Mouse (Mus musculus) kidney, postnatal 0 days (tissue): ENCODE measurements at regions not wholly inside any gene's neighbourhood (a gene's known extent, or its start where the extent isn't known, plus 50 kb on each side); places are given as distances from the start of the nearest gene placed in this dataset.

ENCODE experiments used
- ATAC-seq: fragments of 200-750 bp; cut with Nextera tagmentation; replicated peaks from 2 replicates; pipeline ENCODE4 v1.8.0; 2017; ENCODE audit warnings: low read depth, moderate number of reproducible peaks, moderate TSS enrichment, moderate library complexity; ENCODE audit not compliant: low FRiP score
- DNase-seq: peaks from one replicate; pipeline ENCODE4 v3.0.0-alpha.2; 2016; ENCODE audit warnings: low spot score
- H3K27ac ChIP-seq: fragments of 300-500 bp; sonication (generic); 2 replicates; pipeline ENCODE4 v1.5.1; 2014; ENCODE audit warnings: mild to moderate bottlenecking
- H3K27me3 ChIP-seq: fragments of 300-500 bp; sonication (generic); 2 replicates; pipeline ENCODE4 v1.6.1; 2014; ENCODE audit warnings: low read length, mixed read lengths; ENCODE audit not compliant: insufficient read depth
- H3K36me3 ChIP-seq: fragments of 300-500 bp; sonication (generic); 2 replicates; pipeline ENCODE4 v1.6.1; 2014; ENCODE audit warnings: low read length, mixed read lengths; ENCODE audit not compliant: insufficient read depth
- H3K4me1 ChIP-seq: fragments of 300-500 bp; sonication (generic); replicated peaks from 2 replicates; pipeline ENCODE4 v1.6.1; 2014; ENCODE audit warnings: antibody characterized with exemption, low read length, mixed read lengths; ENCODE audit not compliant: insufficient read depth
- H3K4me2 ChIP-seq: fragments of 300-500 bp; sonication (generic); 2 replicates; pipeline ENCODE4 v1.6.1; 2014; ENCODE audit warnings: mild to moderate bottlenecking, low read length, moderate library complexity, mixed read lengths
- H3K4me3 ChIP-seq: fragments of 300-500 bp; sonication (generic); replicated peaks from 2 replicates; pipeline ENCODE4 v1.5.1; 2014; ENCODE audit warnings: low read depth, low read length
- H3K9ac ChIP-seq: fragments of 300-500 bp; sonication (generic); 2 replicates; pipeline ENCODE4 v1.6.1; 2014; ENCODE audit warnings: low read depth, low read length
- H3K9me3 ChIP-seq: fragments of 300-500 bp; sonication (generic); replicated peaks from 2 replicates; pipeline ENCODE4 v1.6.1; 2016; ENCODE audit warnings: low read length, inconsistent platforms, mixed read lengths
- CTCF ChIP-seq: IDR thresholded peaks from 2 replicates; pipeline ENCODE4 v1.5.1; 2016; ENCODE audit warnings: antibody characterized with exemption, low read depth, mild to moderate bottlenecking, moderate library complexity
- WGBS: fragments of 180-500 bp; shearing (Covaris S2); extraction: QIAGEN DNeasy Blood & Tissue Kit; methylation state at CpG from one replicate; pipeline ENCODE4 v1.1.7; 2014; 5-methylcytosine and 5-hydroxymethylcytosine counted together

DNA sequence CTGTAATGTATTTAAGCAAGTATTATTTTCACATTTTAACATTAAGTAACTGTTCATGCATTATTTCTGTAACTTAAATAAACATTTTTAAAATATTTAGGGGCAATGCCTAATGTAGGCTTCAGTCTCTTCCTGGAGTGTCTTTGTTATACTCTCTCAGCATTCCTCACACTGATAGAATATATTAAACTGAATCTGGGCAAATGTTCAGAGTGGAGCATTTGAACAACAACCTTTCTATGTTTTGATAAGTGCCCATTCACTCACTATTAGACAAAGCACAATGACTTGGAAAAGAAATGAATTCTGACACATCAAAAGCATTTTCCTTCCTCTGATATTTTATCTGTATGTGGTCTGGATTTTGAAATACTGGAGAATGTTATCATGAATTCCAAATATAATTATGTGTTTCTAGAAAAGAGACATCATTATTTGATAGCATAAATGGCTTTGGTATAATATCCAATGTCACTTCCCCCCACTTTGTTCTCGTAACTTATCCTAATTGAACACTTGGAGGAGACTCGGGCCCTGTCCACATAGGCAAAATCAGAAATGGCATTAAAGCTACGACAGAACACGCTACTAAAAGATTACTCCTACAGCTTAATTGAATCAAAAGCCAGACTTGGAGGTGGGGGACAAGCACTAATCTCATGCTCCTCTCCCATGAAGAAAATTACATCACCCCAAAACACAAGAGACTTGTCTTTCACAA, 127.1 kb upstream of the Spred2 start:
- Histone ChIP-seq H3K36me3 (no peaks in the 10 kb centered on the region), H3K4me2 (no peak overlapping the region), H3K27ac (no peak overlapping the region), H3K27me3 (no peaks in the 10 kb centered on the region), H3K4me1 (no peaks in the 10 kb centered on the region), H3K4me3 (no peak overlapping the region), H3K9me3 (no peaks in the 10 kb centered on the region), H3K9ac (no peak overlapping the region)
- TF ChIP-seq CTCF, result no peak
- DNase-seq, result no peak
- WGBS, result 81% methylated on average over 4 of the region's 4 CpGs
- ATAC-seq, result no peak

DNA sequence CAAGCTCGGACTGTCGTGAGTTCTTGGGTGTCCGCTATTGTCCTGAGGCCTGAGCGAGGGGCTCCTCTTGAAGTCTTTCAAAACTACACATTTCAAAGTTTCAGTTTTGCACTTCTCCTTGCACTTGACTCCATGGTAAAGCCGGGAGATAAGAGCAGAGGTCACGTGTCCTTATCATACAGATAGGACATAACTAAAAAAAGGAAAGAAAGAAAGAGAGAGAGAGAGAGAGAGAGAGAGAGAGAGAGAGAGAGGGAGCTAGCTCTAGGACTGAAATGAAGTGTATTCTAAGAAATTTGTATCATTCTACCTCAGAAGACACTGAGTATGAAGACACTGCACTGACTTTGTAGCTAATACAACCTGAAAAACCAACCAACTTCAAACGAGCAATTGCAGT, 114.8 kb upstream of the Spred2 start:
- Histone ChIP-seq H3K9ac (no peak overlapping the region), H3K4me3 (no peak overlapping the region), H3K4me1 (0 out of 2 replicates have a peak, but pooled peaks cover 3% of the 10 kb centered on the region), H3K27ac (no peak overlapping the region), H3K27me3 (no peaks in the 10 kb centered on the region), H3K9me3 (no peaks in the 10 kb centered on the region), H3K4me2 (no peak overlapping the region), H3K36me3 (no peaks in the 10 kb centered on the region)
- WGBS, result 86% methylated on average over 7 of the region's 7 CpGs
- DNase-seq (no peak), ATAC-seq (no peak)
- no peak for TF ChIP-seq CTCF

DNA sequence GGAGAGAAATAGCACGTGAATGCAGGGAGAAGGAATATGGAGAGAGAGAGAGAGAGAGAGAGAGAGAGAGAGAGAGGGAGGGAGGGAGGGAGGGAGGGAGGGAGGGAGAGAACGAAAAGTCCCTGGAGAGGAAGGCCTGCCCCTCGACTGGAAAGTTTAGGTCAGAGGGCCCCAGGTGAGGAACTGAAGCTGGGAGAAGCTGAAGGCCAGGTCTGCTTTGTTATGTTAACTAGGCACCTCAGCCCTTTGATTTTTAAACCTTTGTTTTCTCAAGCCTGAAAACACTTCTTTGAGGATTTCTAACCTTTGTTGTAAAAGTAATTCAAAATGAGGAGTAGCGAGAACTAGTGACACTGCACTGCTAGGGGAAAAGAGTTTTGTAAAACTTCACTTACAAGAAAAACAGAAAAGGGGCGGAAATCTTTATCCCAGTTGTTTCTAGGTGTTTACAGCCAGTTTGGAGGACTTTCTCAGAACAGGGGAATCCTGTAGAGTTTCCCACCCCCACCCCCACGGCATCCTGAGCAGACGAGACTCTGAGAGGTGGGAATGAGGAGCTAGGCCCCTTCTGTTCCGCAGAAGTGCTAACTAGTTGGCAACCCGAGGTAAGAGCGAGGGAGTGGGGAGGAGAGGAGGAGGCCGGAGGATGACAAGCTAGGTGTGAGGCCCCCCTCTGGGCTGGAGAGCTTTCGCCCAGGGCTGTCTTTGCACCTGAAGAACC, 112.7 kb upstream of the Spred2 start:
- Histone ChIP-seq H3K9ac (no peak overlapping the region), H3K4me1 (0 out of 2 replicates have a peak, but pooled peaks cover 3% of the 10 kb centered on the region), H3K27ac (no peak overlapping the region), H3K4me3 (no peak overlapping the region), H3K4me2 (no peak overlapping the region), H3K9me3 (no peaks in the 10 kb centered on the region), H3K27me3 (no peaks in the 10 kb centered on the region), H3K36me3 (no peaks in the 10 kb centered on the region)
- no peak for TF ChIP-seq CTCF
- DNase-seq (no peak), ATAC-seq (no peak)
- 29% methylated on average over 12 of the region's 12 CpGs for WGBS

DNA sequence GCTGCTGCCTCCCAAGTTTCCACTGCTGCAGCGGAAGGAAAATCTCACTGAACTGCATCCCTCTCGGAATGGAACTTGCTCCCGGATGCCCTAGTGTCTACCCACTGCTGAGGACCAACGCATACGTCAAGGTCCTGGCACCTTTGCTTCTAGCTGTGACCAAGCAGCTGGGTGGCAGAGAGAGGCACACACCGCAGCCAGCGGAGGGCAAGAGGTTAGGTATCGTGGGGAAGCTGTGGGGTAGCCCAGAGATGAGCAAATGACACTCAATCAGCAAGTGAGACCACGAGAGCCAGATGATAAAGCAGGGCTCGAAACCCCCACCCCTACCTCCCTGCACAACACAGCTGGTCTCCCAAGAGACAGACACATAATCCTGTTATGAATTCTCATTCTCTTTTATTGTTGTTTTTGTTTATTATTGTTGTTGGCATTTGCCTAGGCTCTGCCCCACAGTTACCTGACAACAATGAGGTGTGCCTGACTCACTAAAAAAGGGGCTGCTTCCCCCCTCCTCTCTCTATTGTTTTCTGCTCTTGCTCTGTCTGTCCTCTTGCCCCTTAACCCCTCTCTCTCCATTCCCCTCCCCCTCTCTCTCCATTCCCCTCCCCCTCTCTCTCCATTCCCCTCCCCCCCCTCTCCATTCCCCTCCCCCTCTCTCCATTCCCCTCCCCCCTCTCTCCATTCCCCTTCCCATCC, 112.0 kb upstream of the Spred2 start:
- H3K4me2 ChIP-seq, result no peak overlapping the region
- no peak overlapping the region for H3K4me3 ChIP-seq
- no peak for TF ChIP-seq CTCF
- DNase-seq (no peak), ATAC-seq (no peak; the same call in 1 of the 2 replicates)
- H3K27me3 ChIP-seq, result no peaks in the 10 kb centered on the region
- 23% methylated on average over 10 of the region's 10 CpGs for WGBS
- no peak overlapping the region for H3K9ac ChIP-seq
- no peak overlapping the region for H3K27ac ChIP-seq
- 0 out of 2 replicates have a peak, but pooled peaks cover 3% of the 10 kb centered on the region for H3K4me1 ChIP-seq
- no peaks in the 10 kb centered on the region for H3K36me3 ChIP-seq
- no peaks in the 10 kb centered on the region for H3K9me3 ChIP-seq

DNA sequence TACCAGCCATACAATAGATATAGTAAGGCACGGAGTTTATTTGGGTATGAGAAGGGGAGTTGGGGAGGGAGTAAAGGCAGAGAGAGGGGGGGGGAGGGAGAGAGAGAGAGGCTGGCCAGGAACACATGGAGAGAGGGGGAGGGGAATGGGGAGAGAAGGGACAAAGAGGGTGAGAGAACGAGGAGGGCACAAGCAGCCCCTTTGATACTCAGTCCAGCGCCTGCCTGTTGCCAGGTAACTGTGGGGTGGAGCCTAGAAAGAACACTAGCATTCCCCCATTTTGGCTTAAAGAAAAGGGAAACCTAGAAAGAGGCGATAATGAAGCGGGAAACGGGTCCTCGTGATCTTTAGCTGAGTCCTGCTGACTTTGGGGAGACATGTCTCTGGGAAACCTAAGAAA, 110.6 kb upstream of the Spred2 start:
- no peak overlapping the region for H3K4me2 ChIP-seq
- H3K4me3 ChIP-seq, result no peak overlapping the region
- 85% methylated on average over 7 of the region's 7 CpGs for WGBS
- no peak overlapping the region for H3K27ac ChIP-seq
- no peak for ATAC-seq
- 0 out of 2 replicates have a peak, but pooled peaks cover 3% of the 10 kb centered on the region for H3K4me1 ChIP-seq
- no peaks in the 10 kb centered on the region for H3K27me3 ChIP-seq
- H3K36me3 ChIP-seq, result no peaks in the 10 kb centered on the region
- no peak for TF ChIP-seq CTCF
- no peak for DNase-seq
- H3K9me3 ChIP-seq, result no peaks in the 10 kb centered on the region
- no peak overlapping the region for H3K9ac ChIP-seq

DNA sequence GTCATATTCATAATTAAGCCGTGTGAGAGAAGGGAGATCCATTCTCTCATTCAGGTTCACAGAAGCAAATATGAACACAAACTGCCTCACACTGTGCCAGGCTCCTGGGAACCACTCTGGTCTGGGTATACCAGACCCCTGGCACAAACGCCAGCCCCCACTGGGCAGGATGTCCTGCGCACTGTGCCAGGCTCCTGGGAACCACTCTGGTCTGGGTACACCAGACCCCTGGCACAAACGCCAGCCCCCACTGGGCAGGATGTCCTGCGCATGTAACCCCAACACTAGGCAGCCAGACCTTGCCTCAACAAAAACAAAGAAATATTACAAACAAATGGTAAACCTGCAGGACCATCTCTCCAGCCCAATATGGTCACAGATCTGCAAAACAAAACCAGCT, 101.2 kb upstream of the Spred2 start:
- ATAC-seq, result no peak
- no peaks in the 10 kb centered on the region for H3K4me1 ChIP-seq
- no peak for TF ChIP-seq CTCF
- no peak overlapping the region for H3K9ac ChIP-seq
- no peaks in the 10 kb centered on the region for H3K27me3 ChIP-seq
- H3K4me3 ChIP-seq, result no peak overlapping the region
- H3K4me2 ChIP-seq, result peak overlapping the region; percentile 18; the same call in 1 of the 2 replicates
- no peak overlapping the region for H3K27ac ChIP-seq
- H3K9me3 ChIP-seq, result no peaks in the 10 kb centered on the region
- 79% methylated on average over 5 of the region's 5 CpGs for WGBS
- no peaks in the 10 kb centered on the region for H3K36me3 ChIP-seq
- DNase-seq, result no peak
